Mouse (Mus musculus) ES-E14 (cell line): Measurements from ENCODE around the gene Sh3bp2. TPM values are rescaled to one million over a fixed set of nuclear protein-coding genes. Genes with fewer than 3 reads are reported as not detected.
"Not testable (repeated sequence)": the region's sequence is repeated elsewhere in the genome, so short reads cannot be mapped to it uniquely, and the experiment has no call there.

Experiments used
- DNase-seq: peaks from one replicate; pipeline ENCODE4 v3.0.0-alpha.2; 2013; ENCODE audit warnings: low read depth, low spot score
- H3K27ac ChIP-seq: 2 replicates; pipeline ENCODE4 v1.5.1; 2012; ENCODE audit warnings: low read depth, mild to moderate bottlenecking, low read length, moderate library complexity, mixed read lengths; ENCODE audit not compliant: poor library complexity, insufficient read depth, severe bottlenecking
- H3K36me3 ChIP-seq: 2 replicates; pipeline ENCODE4 v1.6.1; 2012; ENCODE audit warnings: mild to moderate bottlenecking, low read length, moderate library complexity, mixed read lengths; ENCODE audit not compliant: control insufficient read depth, poor library complexity, insufficient read depth, severe bottlenecking
- H3K4me1 ChIP-seq, 2 experiments: fragments of 150-350 bp in 1 of 2; sonication (generic) in 1 of 2; 2 replicates each; pipeline ENCODE4 v1.6.1; 2012; ENCODE audit warnings: low read length in 2 of 2, mild to moderate bottlenecking in 1 of 2, mixed read lengths in 1 of 2; ENCODE audit not compliant: control insufficient read depth in 2 of 2, insufficient read depth in 2 of 2, poor library complexity in 1 of 2
- H3K4me3 ChIP-seq, 2 experiments: fragments of 150-350 bp in 1 of 2; sonication (generic) in 1 of 2; 2 replicates each; pipeline ENCODE4 v1.5.1; 2012; ENCODE audit warnings: low read length in 2 of 2, low read depth in 1 of 2, mild to moderate bottlenecking in 1 of 2, mixed read lengths in 1 of 2; ENCODE audit not compliant: insufficient read depth in 1 of 2, poor library complexity in 1 of 2, severe bottlenecking in 1 of 2
- H3K9ac ChIP-seq: 2 replicates; pipeline ENCODE4 v1.6.1; 2012; ENCODE audit warnings: low read depth, mild to moderate bottlenecking, low read length, mixed read lengths; ENCODE audit not compliant: poor library complexity, insufficient read depth, severe bottlenecking
- H3K9me3 ChIP-seq: fragments of 150-350 bp; sonication (generic); 2 replicates; pipeline ENCODE4 v1.6.1; 2012; ENCODE audit warnings: low read depth, mild to moderate bottlenecking, low read length; ENCODE audit not compliant: control insufficient read depth, insufficient read depth
- CHD2 ChIP-seq: IDR thresholded peaks from 2 replicates; pipeline ENCODE4 v1.6.1; 2014; ENCODE audit warnings: mild to moderate bottlenecking, low read depth, low read length, inconsistent platforms
- HCFC1 ChIP-seq: IDR thresholded peaks from 2 replicates; pipeline ENCODE4 v1.6.1; 2012; ENCODE audit warnings: low read length, inconsistent platforms, borderline replicate concordance; ENCODE audit not compliant: insufficient read depth
- MAFK ChIP-seq: IDR thresholded peaks from 2 replicates; pipeline ENCODE4 v1.6.1; 2014; ENCODE audit warnings: mild to moderate bottlenecking, low read depth, low read length, inconsistent platforms; ENCODE audit not compliant: insufficient read depth
- ZC3H11A ChIP-seq: IDR thresholded peaks from 2 replicates; pipeline ENCODE4 v1.6.1; 2012; ENCODE audit warnings: low read depth, mild to moderate bottlenecking, inconsistent platforms, low read length, borderline replicate concordance
- ZNF384 ChIP-seq: IDR thresholded peaks from 2 replicates; pipeline ENCODE4 v1.6.1; 2012; ENCODE audit warnings: low read depth, low read length, inconsistent platforms
- in situ Hi-C, 2 experiments: fragments of 600-800 bp; cut with MboI; formaldehyde crosslinking; loops; one replicate each; pipeline ENCODE4 v1.15.1; 2025; ENCODE audit warnings: low sequenced_read_pairs in 2 of 2, inconsistent platforms in 1 of 2; ENCODE audit not compliant: unreplicated experiment in 2 of 2
- total RNA-seq: library from RNA; depleted of rRNA; stranded (reverse); fragments of 300-350 nt; gene quantifications from 2 replicates; pipeline ENCODE4 v1.2.3, GENCODE M21; 2012

Sh3bp2 gene
- total RNA-seq, 1 experiment, result 2.4 TPM

DNA sequence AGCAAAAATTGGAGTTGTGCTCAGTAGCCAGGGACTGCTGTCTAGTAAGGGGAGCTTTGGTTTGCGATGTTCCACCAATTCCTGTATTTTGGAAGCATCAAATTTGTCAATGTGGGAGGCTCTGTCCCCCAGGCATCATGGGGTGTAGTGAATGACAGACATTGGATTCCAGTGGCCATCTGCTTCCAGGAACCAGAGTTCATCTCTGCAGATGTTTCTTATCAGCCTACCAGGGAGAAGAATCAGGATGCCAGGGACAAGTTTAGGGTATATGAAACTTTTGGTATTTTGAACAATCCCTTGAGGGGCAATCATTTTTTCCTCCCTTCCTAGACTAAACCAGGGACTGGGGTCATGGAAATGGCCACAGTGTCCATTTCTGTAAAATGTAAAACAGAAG, 38.2 kb downstream of the Sh3bp2 start:
- no peak for DNase-seq
- Histone ChIP-seq H3K27ac (no peak overlapping the region), H3K4me3 (no peak overlapping the region), H3K4me1 (no peaks in the 10 kb centered on the region), H3K9ac (no peak overlapping the region), H3K36me3 (peaks cover 2% of the 10 kb centered on the region; the same call in 1 of the 2 replicates), H3K9me3 (no peaks in the 10 kb centered on the region)
- TF ChIP-seq HCFC1 (no peak), ZC3H11A (no peak), MAFK (no peak), CHD2 (no peak), ZNF384 (no peak)
- in situ Hi-C loops, result no loop called here

DNA sequence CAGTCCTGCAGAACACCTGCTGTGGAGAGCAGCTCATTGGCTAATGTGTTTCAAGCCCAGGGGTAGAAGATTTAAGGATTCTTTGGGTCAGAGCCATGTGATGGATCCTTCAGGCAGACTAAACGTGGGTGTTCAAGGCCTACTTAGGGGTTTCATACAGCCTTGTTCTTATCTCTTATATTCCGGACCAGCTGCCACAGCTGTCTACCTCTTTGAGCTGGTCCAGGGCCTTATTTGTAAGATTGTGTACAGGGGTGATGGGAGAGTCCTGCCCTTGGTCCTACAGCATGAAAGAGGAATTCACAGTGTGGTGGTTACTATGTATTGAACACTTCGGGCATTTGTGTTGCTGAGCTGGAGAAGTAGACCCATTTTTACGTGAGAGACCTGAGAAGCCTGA, 38.7 kb downstream of the Sh3bp2 start:
- Histone ChIP-seq H3K4me1 (no peaks in the 10 kb centered on the region), H3K27ac (no peak overlapping the region), H3K9me3 (no peaks in the 10 kb centered on the region), H3K36me3 (peaks cover 2% of the 10 kb centered on the region; the same call in 1 of the 2 replicates), H3K4me3 (no peak overlapping the region), H3K9ac (no peak overlapping the region)
- DNase-seq, result no peak
- no peak for TF ChIP-seq ZC3H11A
- no peak for TF ChIP-seq MAFK
- TF ChIP-seq ZNF384, result no peak
- TF ChIP-seq CHD2, result no peak
- no peak for TF ChIP-seq HCFC1
- in situ Hi-C loops, result no loop called here

DNA sequence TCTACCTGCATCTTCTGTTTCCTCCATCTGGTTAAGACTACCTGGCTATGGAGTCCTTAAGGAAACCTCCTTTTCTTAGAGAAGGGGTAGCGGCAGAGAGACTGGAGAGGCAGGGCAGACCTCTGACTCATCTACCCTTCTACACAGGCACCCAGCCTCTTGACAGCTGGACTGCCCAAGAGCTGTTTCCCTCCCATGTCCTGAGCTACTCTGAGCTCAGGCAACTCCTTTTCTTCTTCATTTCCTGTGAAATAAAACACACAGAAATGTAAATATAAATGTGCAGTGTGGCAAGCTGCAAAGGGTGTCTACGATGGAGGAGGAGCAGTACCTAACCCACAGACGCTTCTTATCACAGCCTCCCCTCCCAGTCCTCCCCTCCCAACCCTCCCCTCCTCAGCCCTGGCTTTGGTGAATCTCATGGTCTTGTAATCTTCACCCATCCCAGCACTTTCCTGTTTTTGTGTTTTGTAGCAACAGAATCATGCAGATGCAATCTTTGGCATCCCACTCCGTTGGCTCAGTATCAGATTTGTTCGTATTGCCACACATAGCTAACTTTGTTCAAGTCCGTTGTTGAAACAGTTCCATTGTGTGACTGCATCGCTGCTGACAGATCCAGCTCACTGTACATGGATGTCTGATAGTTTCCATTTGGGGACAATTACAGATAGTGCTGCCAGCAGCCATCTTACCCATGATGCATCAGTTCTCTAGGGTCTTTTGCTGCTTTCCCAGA, 40.1 kb downstream of the Sh3bp2 start:
- no peak for TF ChIP-seq ZNF384
- TF ChIP-seq CHD2, result no peak
- TF ChIP-seq HCFC1, result no peak
- TF ChIP-seq MAFK, result no peak
- TF ChIP-seq ZC3H11A, result no peak
- no peak for DNase-seq
- no peak overlapping the region for H3K4me3 ChIP-seq
- no peaks in the 10 kb centered on the region for H3K4me1 ChIP-seq
- in situ Hi-C loops, result no loop called here
- no peak overlapping the region for H3K9ac ChIP-seq
- H3K27ac ChIP-seq, result no peak overlapping the region
- no peaks in the 10 kb centered on the region for H3K9me3 ChIP-seq
- H3K36me3 ChIP-seq, result no peaks in the 10 kb centered on the region; the same call in 1 of the 2 replicates

GRCm38 (mm10) chr5:34571551-34571950, 45.9 kb downstream of the Sh3bp2 start:
- Histone ChIP-seq H3K4me3 (no peak overlapping the region), H3K36me3 (no peaks in the 10 kb centered on the region), H3K27ac (no peak overlapping the region), H3K4me1 (peaks cover 2 to 3% of the 10 kb centered on the region in 2 experiments; a peak in 2 of 4 replicates), H3K9me3 (no peaks in the 10 kb centered on the region), H3K9ac (no peak overlapping the region)
- TF ChIP-seq ZC3H11A (no peak), MAFK (no peak), HCFC1 (no peak), CHD2 (no peak), ZNF384 (no peak)
- in situ Hi-C loops, result no loop called here
- DNase-seq, result no peak

GRCm38 (mm10) chr5:34572568-34572967, 46.9 kb downstream of the Sh3bp2 start:
- H3K27ac ChIP-seq, H3K36me3 ChIP-seq, in situ Hi-C loops, H3K4me1 ChIP-seq, DNase-seq, H3K9ac ChIP-seq, H3K9me3 ChIP-seq: not testable (repeated sequence)
- H3K4me3 ChIP-seq, result peak overlapping the region in 1 of 2 experiments; percentile 99; a peak in 2 of 4 replicates
